Mouse (Mus musculus): ENCODE measurements around the gene Dcst2.

DNA sequence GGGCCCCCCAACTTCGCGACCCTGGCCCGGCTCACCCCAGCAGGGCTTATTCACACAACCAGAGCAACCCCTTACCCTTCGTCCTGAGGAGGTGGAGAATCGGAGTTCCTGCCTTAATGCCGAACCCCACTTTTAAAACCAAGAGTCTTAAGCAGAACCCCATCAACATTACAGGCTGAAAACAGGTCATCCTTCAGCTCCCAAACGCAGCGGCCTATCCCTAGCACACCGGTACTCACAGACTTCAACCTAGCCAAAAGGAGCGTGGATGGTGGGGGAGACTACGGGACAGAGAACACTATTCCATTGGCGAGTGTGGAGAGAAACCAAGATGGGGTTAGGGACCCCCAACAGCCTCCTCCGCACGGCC lies 39.7 kb upstream of the Dcst2 start:
- TF ChIP-seq ZC3H11A (IDR thresholded peaks at IDR 0.05; ENCODE audit: borderline replicate concordance, low read depth, low read length) (no peak), ZNF384 (IDR thresholded peaks at IDR 0.05; ENCODE audit: low read depth, low read length) (no peak), HCFC1 (IDR thresholded peaks at IDR 0.05; ENCODE audit: borderline replicate concordance, insufficient read depth, low read length) (no peak), CHD2 (IDR thresholded peaks at IDR 0.05; ENCODE audit: low read depth, low read length) (no peak)

All from ES-E14 (cell line).